Mouse (Mus musculus): ENCODE measurements at regions not wholly inside any gene's neighbourhood (a gene's known extent, or its start where the extent isn't known, plus 50 kb on each side); places are given as distances from the start of the nearest gene placed in this dataset.

- DNase-seq (ENCODE audit: low read depth, low spot score), result peak; percentile 33
Measured at GRCm38 (mm10) chr2:74977348-74977747, 151.7 kb downstream of the Mtx2 start.

- DNase-seq (ENCODE audit: low read depth, low spot score), result peak; percentile 13
Measured at GRCm38 (mm10) chr2:74977828-74978227, 152.2 kb downstream of the Mtx2 start.

- no peak for DNase-seq (ENCODE audit: low read depth, low spot score)
Measured at GRCm38 (mm10) chr2:74981856-74982255, 156.3 kb downstream of the Mtx2 start.

- DNase-seq (ENCODE audit: low read depth, low spot score), result no peak
Measured at GRCm38 (mm10) chr2:74993802-74994201, 168.2 kb downstream of the Mtx2 start.

GRCm38 (mm10) chr2:74994998-74995397 lies 169.4 kb downstream of the Mtx2 start:
- peak; percentile 27 for DNase-seq (ENCODE audit: low read depth, low spot score)

- DNase-seq (ENCODE audit: low read depth, low spot score), result no peak
Measured at GRCm38 (mm10) chr2:74997736-74998135, 172.1 kb downstream of the Mtx2 start.

GRCm38 (mm10) chr2:75000368-75000796 lies 174.8 kb downstream of the Mtx2 start:
- no peak for DNase-seq (ENCODE audit: low read depth, low spot score)

GRCm38 (mm10) chr2:75002562-75002961 lies 177.0 kb downstream of the Mtx2 start:
- no peak for DNase-seq (ENCODE audit: low read depth, low spot score)

- DNase-seq (ENCODE audit: low read depth, low spot score), result no peak
Measured at GRCm38 (mm10) chr2:75008116-75008515, 182.5 kb downstream of the Mtx2 start.

- DNase-seq (ENCODE audit: low read depth, low spot score), result no peak
Measured at GRCm38 (mm10) chr2:75010647-75011046, 185.0 kb downstream of the Mtx2 start.

- DNase-seq (ENCODE audit: low read depth, low spot score), result no peak
Measured at GRCm38 (mm10) chr2:75012046-75012445, 186.4 kb downstream of the Mtx2 start.

GRCm38 (mm10) chr2:75014994-75015728 lies 189.6 kb downstream of the Mtx2 start:
- DNase-seq (ENCODE audit: low read depth, low spot score), result no peak

GRCm38 (mm10) chr2:75019459-75019858 lies 193.9 kb downstream of the Mtx2 start:
- DNase-seq (ENCODE audit: low read depth, low spot score), result no peak

- DNase-seq (ENCODE audit: low read depth, low spot score), result no peak
Measured at GRCm38 (mm10) chr2:75021639-75022038, 196.0 kb downstream of the Mtx2 start.

- DNase-seq (ENCODE audit: low read depth, low spot score), result no peak
Measured at GRCm38 (mm10) chr2:75028151-75028550, 202.5 kb downstream of the Mtx2 start.

GRCm38 (mm10) chr2:75029089-75029693 lies 203.6 kb downstream of the Mtx2 start:
- no peak for DNase-seq (ENCODE audit: low read depth, low spot score)

- no peak for DNase-seq (ENCODE audit: low read depth, low spot score)
Measured at GRCm38 (mm10) chr2:75034708-75035107, 209.1 kb downstream of the Mtx2 start.

GRCm38 (mm10) chr2:75039066-75039465 lies 213.5 kb downstream of the Mtx2 start:
- DNase-seq (ENCODE audit: low read depth, low spot score), result no peak

GRCm38 (mm10) chr2:75046892-75047291 lies 221.3 kb downstream of the Mtx2 start:
- no peak for DNase-seq (ENCODE audit: low read depth, low spot score)

GRCm38 (mm10) chr2:75048071-75048470 lies 222.5 kb downstream of the Mtx2 start:
- peak; percentile 59 for DNase-seq (ENCODE audit: low read depth, low spot score)

- DNase-seq (ENCODE audit: low read depth, low spot score), result no peak
Measured at GRCm38 (mm10) chr2:75054474-75055186, 229.0 kb downstream of the Mtx2 start.

- peak; percentile 47 for DNase-seq (ENCODE audit: low read depth, low spot score)
Measured at GRCm38 (mm10) chr2:75055187-75055543, 229.6 kb downstream of the Mtx2 start.

- no peak for DNase-seq (ENCODE audit: low read depth, low spot score)
Measured at GRCm38 (mm10) chr2:75061009-75061408, 235.4 kb downstream of the Mtx2 start.
